Mouse (Mus musculus): Measurements from ENCODE around the gene Rcor3. TPM values are rescaled to one million over a fixed set of nuclear protein-coding genes. Genes with fewer than 3 reads are reported as not detected.
A peak's percentile ranks its signal among the peaks of the same experiment; 100 is the strongest.

Gene Rcor3
- polyA plus RNA-seq, 1 experiment: not detected

GRCm38 (mm10) chr1:192101359-192101758 lies 36.5 kb downstream of the Rcor3 start:
- peaks cover 9% of the 10 kb centered on the region for H3K4me1 ChIP-seq (ENCODE audit: control insufficient read depth, insufficient read depth, low read length)
- whole genome bisulfite sequencing: 35% methylated on average over 8 of the region's 8 CpGs
- no peak overlapping the region for H3K4me3 ChIP-seq (ENCODE audit: insufficient read depth, low read depth, low read length)
- TF ChIP-seq POLR2A (IDR thresholded peaks at IDR 0.05; ENCODE audit: insufficient read depth, low read depth, low read length) (no peak), CTCF (IDR thresholded peaks at IDR 0.05; ENCODE audit: insufficient read depth, low read depth, low read length) (no peak)
- H3K27ac ChIP-seq (ENCODE audit: insufficient read depth, low read depth, low read length): 0 out of 2 replicates have a peak overlapping the region, but pooled peaks have one; percentile 1

DNA sequence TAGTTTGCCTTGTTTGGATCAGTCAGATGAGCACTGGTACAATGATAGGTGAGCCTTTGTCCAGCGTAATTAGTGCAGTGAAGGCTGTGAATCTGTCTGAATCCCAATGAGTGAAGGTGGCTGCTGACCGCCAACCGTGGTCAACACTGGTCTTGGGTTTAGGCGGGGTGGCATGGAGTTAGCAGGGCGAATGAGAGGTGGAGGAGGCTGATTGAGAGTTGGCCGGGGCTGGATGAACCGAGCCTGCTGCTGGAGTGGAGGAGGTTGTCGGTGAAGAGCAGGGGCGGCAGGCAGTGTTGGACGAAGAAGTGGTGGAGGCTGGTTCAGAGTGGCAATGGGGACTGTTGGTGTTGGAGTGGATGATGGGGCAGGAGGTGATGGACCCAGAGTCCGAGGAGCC lies 37.1 kb downstream of the Rcor3 start:
- 82% methylated on average over 11 of the region's 11 CpGs for WGBS
- TF ChIP-seq CTCF (IDR thresholded peaks at IDR 0.05; ENCODE audit: insufficient read depth, low read depth, low read length): no peak
- no peak for TF ChIP-seq POLR2A (IDR thresholded peaks at IDR 0.05; ENCODE audit: insufficient read depth, low read depth, low read length)
- Histone ChIP-seq H3K4me3 (ENCODE audit: insufficient read depth, low read depth, low read length) (no peak overlapping the region), H3K4me1 (ENCODE audit: control insufficient read depth, insufficient read depth, low read length) (peaks cover 9% of the 10 kb centered on the region), H3K27ac (ENCODE audit: insufficient read depth, low read depth, low read length) (0 out of 2 replicates have a peak overlapping the region, but pooled peaks have one; percentile 45)

DNA sequence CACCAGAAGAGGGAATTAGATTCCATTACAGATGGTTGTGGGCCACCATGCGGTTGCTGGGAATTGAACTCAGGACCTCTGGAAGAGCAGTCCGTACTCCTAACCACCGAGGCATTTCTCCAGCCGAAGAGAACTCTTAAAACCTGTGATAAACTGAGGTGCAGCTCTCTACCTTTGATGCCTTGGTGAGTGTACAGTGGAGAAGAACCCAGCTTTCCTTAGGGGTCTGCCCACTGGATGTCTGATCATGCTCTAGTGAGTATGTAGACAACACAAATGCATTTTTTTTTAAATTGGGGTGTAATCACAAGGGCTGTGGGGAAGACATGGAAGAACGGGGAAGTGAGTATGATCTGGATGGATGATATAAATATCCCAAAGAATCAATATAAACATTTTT lies 42.2 kb downstream of the Rcor3 start:
- Histone ChIP-seq H3K27ac (ENCODE audit: insufficient read depth, low read depth, low read length) (no peak overlapping the region), H3K4me3 (ENCODE audit: insufficient read depth, low read depth, low read length) (no peak overlapping the region), H3K4me1 (ENCODE audit: control insufficient read depth, insufficient read depth, low read length) (peaks cover 12% of the 10 kb centered on the region)
- 92% methylated on average over 5 of the region's 5 CpGs for WGBS
- TF ChIP-seq POLR2A (IDR thresholded peaks at IDR 0.05; ENCODE audit: insufficient read depth, low read depth, low read length): no peak
- no peak for TF ChIP-seq CTCF (IDR thresholded peaks at IDR 0.05; ENCODE audit: insufficient read depth, low read depth, low read length)

DNA sequence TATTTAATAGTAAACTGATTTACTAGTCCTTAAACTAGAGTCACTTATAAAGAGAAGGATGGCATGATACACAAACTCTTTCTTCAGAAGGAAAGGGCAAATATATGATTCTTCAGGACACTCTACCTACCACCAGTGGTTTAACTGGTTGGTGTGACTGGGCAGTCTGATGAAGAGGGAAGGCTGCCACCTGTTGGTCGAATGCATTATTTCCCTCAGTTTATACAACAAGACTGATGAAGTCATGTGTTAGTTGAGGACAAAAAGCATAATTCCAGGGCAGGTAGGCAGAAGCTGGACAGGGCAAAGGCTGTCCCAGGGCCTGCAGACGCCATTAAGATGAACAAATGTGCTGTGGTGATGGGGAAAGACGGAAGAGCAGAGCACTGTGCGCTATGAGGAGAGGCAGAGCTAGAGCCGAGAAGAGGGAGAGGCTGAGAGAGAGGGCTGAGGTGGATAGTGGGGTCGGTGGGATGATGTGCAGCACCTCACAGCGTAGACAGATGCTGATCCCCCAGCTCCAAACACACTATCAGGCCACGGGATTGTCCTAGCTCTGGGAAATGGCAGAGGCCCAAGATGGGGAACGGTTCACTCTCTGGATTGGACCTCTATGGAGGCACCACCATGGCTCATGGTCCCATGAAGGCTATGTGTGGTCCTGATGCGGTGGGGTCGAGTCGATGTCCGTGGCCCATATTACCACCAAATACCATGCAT lies 43.3 kb downstream of the Rcor3 start:
- Histone ChIP-seq H3K27ac (ENCODE audit: insufficient read depth, low read depth, low read length) (no peak overlapping the region), H3K4me1 (ENCODE audit: control insufficient read depth, insufficient read depth, low read length) (peaks cover 13% of the 10 kb centered on the region), H3K4me3 (ENCODE audit: insufficient read depth, low read depth, low read length) (no peak overlapping the region)
- TF ChIP-seq POLR2A (IDR thresholded peaks at IDR 0.05; ENCODE audit: insufficient read depth, low read depth, low read length): no peak
- TF ChIP-seq CTCF (IDR thresholded peaks at IDR 0.05; ENCODE audit: insufficient read depth, low read depth, low read length): no peak
- WGBS: 61% methylated on average over 13 of the region's 13 CpGs

DNA sequence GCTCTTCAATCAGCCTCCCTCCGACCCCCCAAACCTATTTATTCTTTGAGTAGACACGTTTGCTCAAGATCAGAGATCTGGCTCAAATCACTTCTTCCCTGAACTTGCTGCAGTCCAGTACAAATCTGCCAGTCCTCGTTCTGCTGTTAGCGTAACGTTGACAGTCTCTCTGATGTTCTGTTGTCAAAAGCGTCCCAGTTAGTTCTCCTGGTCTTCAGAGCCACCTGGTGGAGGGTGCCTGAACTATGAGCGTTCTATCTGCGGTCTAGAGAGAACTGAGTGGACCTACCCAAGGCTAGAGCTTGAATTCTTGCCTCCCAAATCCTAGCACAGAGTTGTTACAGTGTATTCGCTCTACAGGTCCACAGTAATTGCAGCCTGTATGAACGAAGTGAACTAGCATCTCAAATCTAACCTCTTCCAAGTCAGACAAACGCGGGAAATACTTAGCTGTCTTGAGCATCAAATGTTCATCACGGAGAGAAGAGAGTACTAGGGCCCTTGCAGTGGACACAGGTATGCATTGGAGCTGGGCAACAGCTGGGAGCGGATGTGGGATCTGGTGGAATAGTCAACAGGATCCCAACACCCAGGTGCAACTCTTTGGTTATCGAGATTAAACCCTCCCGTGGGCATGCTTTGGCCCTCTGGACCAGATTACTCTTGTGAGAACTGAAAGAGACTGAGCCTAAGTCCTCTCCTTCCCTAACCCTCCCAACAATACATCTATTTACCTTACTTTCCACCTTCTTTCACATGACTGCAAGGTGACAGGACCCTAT lies 44.8 kb downstream of the Rcor3 start:
- Histone ChIP-seq H3K27ac (ENCODE audit: insufficient read depth, low read depth, low read length) (no peak overlapping the region), H3K4me3 (ENCODE audit: insufficient read depth, low read depth, low read length) (peak overlapping the region; percentile 75), H3K4me1 (ENCODE audit: control insufficient read depth, insufficient read depth, low read length) (peaks cover 18% of the 10 kb centered on the region)
- 29% methylated on average over 16 of the region's 16 CpGs for WGBS
- no peak for TF ChIP-seq CTCF (IDR thresholded peaks at IDR 0.05; ENCODE audit: insufficient read depth, low read depth, low read length)
- TF ChIP-seq POLR2A (IDR thresholded peaks at IDR 0.05; ENCODE audit: insufficient read depth, low read depth, low read length): no peak

GRCm38 (mm10) chr1:192091806-192092772 lies 45.8 kb downstream of the Rcor3 start, which contains the start of gene Traf5:
Gene Traf5 (minus strand): TSS chr1:192092559.
- H3K4me3 ChIP-seq (ENCODE audit: insufficient read depth, low read depth, low read length): peak within 1 kb of the TSS; percentile 75
- TF ChIP-seq POLR2A (IDR thresholded peaks at IDR 0.05; ENCODE audit: insufficient read depth, low read depth, low read length): 0 out of 2 replicates have a peak, but pooled peaks have one; percentile 53
- 0 out of 2 replicates have a peak, but pooled peaks have one; percentile 17 for TF ChIP-seq CTCF (IDR thresholded peaks at IDR 0.05; ENCODE audit: insufficient read depth, low read depth, low read length)
- H3K4me1 ChIP-seq (ENCODE audit: control insufficient read depth, insufficient read depth, low read length): peaks cover 18% of the 10 kb centered on the region
- H3K27ac ChIP-seq (ENCODE audit: insufficient read depth, low read depth, low read length): no peak within 1 kb of the TSS
- 4% methylated on average over 63 of the region's 63 CpGs for WGBS

GRCm38 (mm10) chr1:192090689-192091567 lies 46.9 kb downstream of the Rcor3 start:
- WGBS: 75% methylated on average over 11 of the region's 11 CpGs
- H3K4me3 ChIP-seq (ENCODE audit: insufficient read depth, low read depth, low read length): no peak overlapping the region

More at GRCm38 (mm10) chr1:192090689-192091567, 46.9 kb downstream of the Rcor3 start:
- Histone ChIP-seq H3K4me1 (ENCODE audit: control insufficient read depth, insufficient read depth, low read length) (peaks cover 24% of the 10 kb centered on the region), H3K27ac (ENCODE audit: insufficient read depth, low read depth, low read length) (no peak overlapping the region)
- TF ChIP-seq CTCF (IDR thresholded peaks at IDR 0.05; ENCODE audit: insufficient read depth, low read depth, low read length): no peak
- TF ChIP-seq POLR2A (IDR thresholded peaks at IDR 0.05; ENCODE audit: insufficient read depth, low read depth, low read length): no peak

Data from olfactory bulb, adult 2 months (tissue).